Mouse (Mus musculus) midbrain, embryonic 11.5 days (tissue): Measurements from ENCODE around the gene Serp1. TPM values are rescaled to one million over a fixed set of nuclear protein-coding genes. Genes with fewer than 3 reads are reported as not detected.
"Not testable (repeated sequence)": the region's sequence is repeated elsewhere in the genome, so short reads cannot be mapped to it uniquely, and the experiment has no call there.

Source experiments
- ATAC-seq: fragments of 200-750 bp; cut with Nextera tagmentation; 2 replicates; pipeline ENCODE4 v1.8.0; 2017; ENCODE audit warnings: moderate TSS enrichment, moderate library complexity; ENCODE audit not compliant: low FRiP score
- DNase-seq: peaks from one replicate; pipeline ENCODE4 v3.0.0; 2015; ENCODE audit warnings: low spot score; ENCODE audit errors: missing footprints
- H3K27ac ChIP-seq: fragments of 300-500 bp; sonication (generic); 2 replicates; pipeline ENCODE4 v1.5.1; 2014; ENCODE audit warnings: low read depth, low read length
- H3K27me3 ChIP-seq: fragments of 300-500 bp; sonication (generic); 2 replicates; pipeline ENCODE4 v1.6.1; 2014; ENCODE audit warnings: mild to moderate bottlenecking, low read length, moderate library complexity, mixed read lengths; ENCODE audit not compliant: control insufficient read depth, insufficient read depth
- H3K36me3 ChIP-seq: fragments of 300-500 bp; sonication (generic); 2 replicates; pipeline ENCODE4 v1.6.1; 2014; ENCODE audit warnings: mild to moderate bottlenecking, low read length, moderate library complexity, mixed read lengths; ENCODE audit not compliant: control insufficient read depth, insufficient read depth
- H3K4me1 ChIP-seq: fragments of 300-500 bp; sonication (generic); 2 replicates; pipeline ENCODE4 v1.6.1; 2014; ENCODE audit warnings: low read length; ENCODE audit not compliant: control insufficient read depth, insufficient read depth
- H3K4me2 ChIP-seq: fragments of 300-500 bp; sonication (generic); 2 replicates; pipeline ENCODE4 v1.6.1; 2014; ENCODE audit warnings: mild to moderate bottlenecking, moderate library complexity
- H3K4me3 ChIP-seq: fragments of 300-500 bp; sonication (generic); 2 replicates; pipeline ENCODE4 v1.5.1; 2014; ENCODE audit warnings: low read depth, low read length
- H3K9ac ChIP-seq: fragments of 300-500 bp; sonication (generic); 2 replicates; pipeline ENCODE4 v1.6.1; 2014; ENCODE audit warnings: low read length
- H3K9me3 ChIP-seq: fragments of 300-500 bp; sonication (generic); 2 replicates; pipeline ENCODE4 v1.6.1; 2016; ENCODE audit warnings: low read length; ENCODE audit not compliant: control insufficient read depth
- WGBS: fragments of 180-500 bp; shearing (Covaris S2); extraction: QIAGEN DNeasy Blood & Tissue Kit; methylation state at CpG from one replicate; pipeline ENCODE4 v1.1.7; 2014; 5-methylcytosine and 5-hydroxymethylcytosine counted together
- polyA plus RNA-seq: library from polyadenylated mRNA; unstranded; fragments of >200 nt; fragmentation: Nextera tagmentation; extraction: Ambion mirVana; gene quantifications from 2 replicates; pipeline ENCODE4 v1.2.1, GENCODE M21; 2014

Gene Serp1
- polyA plus RNA-seq, 1 experiment from 2014 or later, result 146 TPM

- Histone ChIP-seq H3K9ac (no peak overlapping the region), H3K36me3 (no peaks in the 10 kb centered on the region), H3K27ac (no peak overlapping the region), H3K27me3 (no peaks in the 10 kb centered on the region), H3K9me3 (no peaks in the 10 kb centered on the region; the same call in 1 of the 2 replicates), H3K4me3 (no peak overlapping the region), H3K4me1 (no peaks in the 10 kb centered on the region), H3K4me2 (no peak overlapping the region)
- WGBS, result 73% methylated on average over 7 of the region's 7 CpGs
- no peak for ATAC-seq
- peak; percentile 84 for DNase-seq
Observed at GRCm38 (mm10) chr3:58490787-58491186, 34.9 kb downstream of the Serp1 start.

- Histone ChIP-seq H3K27ac (no peak overlapping the region), H3K27me3 (no peaks in the 10 kb centered on the region), H3K36me3 (no peaks in the 10 kb centered on the region), H3K4me3 (no peak overlapping the region), H3K4me2 (no peak overlapping the region), H3K9me3 (no peaks in the 10 kb centered on the region; the same call in 1 of the 2 replicates), H3K9ac (no peak overlapping the region), H3K4me1 (no peaks in the 10 kb centered on the region)
- no peak for ATAC-seq
- DNase-seq, result no peak
- WGBS, result 76% methylated on average over 8 of the region's 8 CpGs
Observed at GRCm38 (mm10) chr3:58487999-58488775, 37.5 kb downstream of the Serp1 start.

- H3K9ac ChIP-seq, result no peak overlapping the region
- DNase-seq, result no peak
Observed at GRCm38 (mm10) chr3:58487121-58487520, 38.6 kb downstream of the Serp1 start.

GRCm38 (mm10) chr3:58485883-58486282 lies 39.8 kb downstream of the Serp1 start:
- H3K4me2 ChIP-seq, result no peak overlapping the region
- H3K9ac ChIP-seq, result no peak overlapping the region
- no peaks in the 10 kb centered on the region for H3K4me1 ChIP-seq
- H3K36me3 ChIP-seq, result no peaks in the 10 kb centered on the region
- no peak overlapping the region for H3K27ac ChIP-seq
- 70% methylated on average over 7 of the region's 7 CpGs for WGBS
- H3K9me3 ChIP-seq, result no peaks in the 10 kb centered on the region; the same call in 1 of the 2 replicates
- H3K4me3 ChIP-seq, result no peak overlapping the region
- DNase-seq, result no peak
- no peaks in the 10 kb centered on the region for H3K27me3 ChIP-seq
- ATAC-seq, result no peak

More at GRCm38 (mm10) chr3:58487121-58487520, 38.6 kb downstream of the Serp1 start:
- H3K36me3 ChIP-seq, result no peaks in the 10 kb centered on the region
- 69% methylated on average over 3 of the region's 3 CpGs for WGBS
- no peaks in the 10 kb centered on the region; the same call in 1 of the 2 replicates for H3K9me3 ChIP-seq
- no peak overlapping the region for H3K4me3 ChIP-seq
- no peaks in the 10 kb centered on the region for H3K27me3 ChIP-seq
- no peaks in the 10 kb centered on the region for H3K4me1 ChIP-seq
- H3K27ac ChIP-seq, result no peak overlapping the region
- H3K4me2 ChIP-seq, result no peak overlapping the region
- ATAC-seq, result no peak

GRCm38 (mm10) chr3:58478755-58479455 lies 46.8 kb downstream of the Serp1 start:
- H3K36me3 ChIP-seq, result no peaks in the 10 kb centered on the region
- DNase-seq (no peak), ATAC-seq (no peak)
- H3K4me3 ChIP-seq, result no peak overlapping the region
- no peak overlapping the region for H3K9ac ChIP-seq
- no peaks in the 10 kb centered on the region for H3K27me3 ChIP-seq
- H3K4me1 ChIP-seq, result no peaks in the 10 kb centered on the region
- no peak overlapping the region for H3K4me2 ChIP-seq
- WGBS, result 89% methylated on average over 2 of the region's 2 CpGs
- H3K27ac ChIP-seq, result no peak overlapping the region
- no peaks in the 10 kb centered on the region; the same call in 1 of the 2 replicates for H3K9me3 ChIP-seq

- not testable (repeated sequence) for H3K4me1 ChIP-seq, DNase-seq, H3K9me3 ChIP-seq, H3K36me3 ChIP-seq, H3K9ac ChIP-seq, H3K27ac ChIP-seq, H3K27me3 ChIP-seq, ATAC-seq, H3K4me3 ChIP-seq, H3K4me2 ChIP-seq
- 100% methylated on average over 1 of the region's 1 CpGs for WGBS
Observed at GRCm38 (mm10) chr3:58475298-58475697, 50.4 kb downstream of the Serp1 start.

Other genes with a start within 250 kb of the Serp1 start
- 11.6 and 12.7 TPM in 2 replicates for gene Tsc22d2, start 111.2 kb downstream of the Serp1 start, polyA plus RNA-seq
- gene Eif2a, start 71 bp downstream of the Serp1 start, polyA plus RNA-seq, result 62.7 and 68.6 TPM in 2 replicates
- gene Selenot, start 50.7 kb upstream of the Serp1 start, polyA plus RNA-seq, result 29.3 and 30.9 TPM in 2 replicates
- gene Erich6, start 111.3 kb upstream of the Serp1 start, polyA plus RNA-seq, result 0.08 TPM in 1 of 2 replicates, not detected in the other
- 3.7 and 4.0 TPM in 2 replicates for gene Siah2, start 166.5 kb upstream of the Serp1 start, polyA plus RNA-seq